Comparison of ENCODE assay signal across 20 mouse cellular contexts in genomic region chr8:71315972-71316371, GRCm38 (mm10). TPM values are rescaled to one million over a fixed set of nuclear protein-coding genes. Genes with fewer than 3 reads are reported as not detected.
DNase-seq lines count a peak whose midpoint lies in the region; ATAC-seq and TF ChIP-seq lines count a peak whose summit lies in the region.
"Had no signal": no experiment of that assay in that cellular context is flagged by ENCODE, and none has a peak within 500 bp of the region (broad histone marks: within the 10 kb centered on the region; RNA-seq: fewer than 3 reads in every experiment).

No protein-coding gene starts in this region.

- H3K27me3 ChIP-seq in heart, embryonic 14.5 days (ENCODE audit: control insufficient read depth, insufficient read depth, low read length): no peaks in the 10 kb centered on the region
- H3K27me3 ChIP-seq in heart, embryonic 16.5 days (ENCODE audit: control insufficient read depth, insufficient read depth, low read length): no peaks in the 10 kb centered on the region
- H3K27me3 ChIP-seq in liver, embryonic 16.5 days (ENCODE audit: control insufficient read depth, insufficient read depth, low read depth, low read length): no peaks in the 10 kb centered on the region

- no peak for ATAC-seq in heart, embryonic 14.5 days (ENCODE audit: insufficient number of reproducible peaks, insufficient read depth, low FRiP score, low read depth)
- no peak for ATAC-seq in heart, embryonic 16.5 days (replicated peaks; ENCODE audit: extremely low read depth, insufficient read depth, low FRiP score)
- ATAC-seq in liver, embryonic 16.5 days (ENCODE audit: low read depth): no peak
- ATAC-seq: forebrain, postnatal 0 days; inflammation-experienced regulatory T-cells, adult 6 months had no signal

- peaks cover 24 to 44% of the 10 kb centered on the region in 2 experiments for H3K4me1 ChIP-seq in heart, embryonic 14.5 days (ENCODE audit: control insufficient read depth in 2 of 2, insufficient read depth in 2 of 2, low read length in 2 of 2)
- H3K4me1 ChIP-seq in heart, embryonic 16.5 days (ENCODE audit: control insufficient read depth, insufficient read depth, low read length): peaks cover 28% of the 10 kb centered on the region
- peaks cover 45% of the 10 kb centered on the region for H3K4me1 ChIP-seq in liver, embryonic 16.5 days (ENCODE audit: control insufficient read depth, low read depth, low read length)

- H3K27ac ChIP-seq in layer of hippocampus, adult 2 months: 0 out of 2 replicates have a peak overlapping the region, but pooled peaks have one; percentile 23
- peak overlapping the region; percentile 30 to 60; a peak in 3 of 4 replicates for H3K27ac ChIP-seq in heart, embryonic 14.5 days (replicated peaks in 1 of 2; ENCODE audit: control insufficient read depth in 1 of 2, insufficient read depth in 1 of 2, low read depth in 2 of 2, low read length in 2 of 2)
- peak overlapping the region; percentile 13 for H3K27ac ChIP-seq in heart, embryonic 16.5 days (ENCODE audit: low read length)
- 0 out of 2 replicates have a peak overlapping the region, but pooled peaks have one; percentile 22 for H3K27ac ChIP-seq in liver, embryonic 16.5 days (ENCODE audit: low read length)
- H3K27ac ChIP-seq: forebrain, embryonic 10.5 days; hindbrain, embryonic 14.5 days; kidney, postnatal 0 days had no signal

- H3K9ac ChIP-seq in heart, embryonic 14.5 days (ENCODE audit: low read length): no peak overlapping the region
- H3K9ac ChIP-seq in heart, embryonic 16.5 days (ENCODE audit: low read length): no peak overlapping the region
- no peak overlapping the region for H3K9ac ChIP-seq in liver, embryonic 16.5 days (ENCODE audit: low read depth, low read length)
- H3K9ac ChIP-seq: forebrain, postnatal 0 days; hindbrain, embryonic 14.5 days had no signal

- no peak overlapping the region for H3K4me2 ChIP-seq in heart, embryonic 14.5 days (ENCODE audit: low read length)
- no peak overlapping the region for H3K4me2 ChIP-seq in heart, embryonic 16.5 days (ENCODE audit: low read depth, low read length)
- H3K4me2 ChIP-seq in liver, embryonic 16.5 days (ENCODE audit: low read depth, low read length): no peak overlapping the region
- H3K4me2 ChIP-seq: hindbrain, embryonic 14.5 days had no signal

- no peak for DNase-seq in layer of hippocampus, adult 2 months (ENCODE audit: low spot score in 2 of 2)
- DNase-seq in layer of hippocampus, postnatal 25 days (ENCODE audit: extremely low spot score in 1 of 2, low spot score in 1 of 2): no peak
- no peak for DNase-seq in kidney, adult 18-20 months
- no peak for DNase-seq in lung, postnatal 36 days
- DNase-seq: adrenal gland, adult 2 months; cerebellum, adult 11-12 months; forebrain, postnatal 0 days; gastrocnemius, postnatal 25 days; kidney, adult 2 months; lung, postnatal 14 days; midbrain, embryonic 14.5 days; thymus, postnatal 14 days had no signal

- no peaks in the 10 kb centered on the region for H3K9me3 ChIP-seq in heart, embryonic 14.5 days (ENCODE audit: control insufficient read depth, low read length)
- no peaks in the 10 kb centered on the region for H3K9me3 ChIP-seq in heart, embryonic 16.5 days (replicated peaks; ENCODE audit: control insufficient read depth, low read length)
- no peaks in the 10 kb centered on the region for H3K9me3 ChIP-seq in liver, embryonic 16.5 days (replicated peaks; ENCODE audit: control insufficient read depth, low read length)
- H3K9me3 ChIP-seq: forebrain, embryonic 10.5 days had no signal

- peaks cover 33% of the 10 kb centered on the region for H3K36me3 ChIP-seq in heart, embryonic 14.5 days (ENCODE audit: control insufficient read depth, insufficient read depth, low read length)
- H3K36me3 ChIP-seq in heart, embryonic 16.5 days (ENCODE audit: control insufficient read depth, insufficient read depth): peaks cover 7% of the 10 kb centered on the region; the same call in 1 of the 2 replicates
- H3K36me3 ChIP-seq in liver, embryonic 16.5 days (ENCODE audit: control insufficient read depth, insufficient read depth): peaks cover 3% of the 10 kb centered on the region; the same call in 1 of the 2 replicates

- TF ChIP-seq CTCF in layer of hippocampus, adult 2 months (conservative IDR thresholded peaks at IDR 0.05): no peak

- WGBS in heart, embryonic 14.5 days: 68% methylated on average over 5 of the region's 5 CpGs
- whole genome bisulfite sequencing in heart, embryonic 16.5 days: 68% methylated on average over 5 of the region's 5 CpGs
- 76% methylated on average over 5 of the region's 5 CpGs for WGBS in liver, embryonic 16.5 days (ENCODE audit: insufficient replicate concordance)

- H3K4me3 ChIP-seq in layer of hippocampus, adult 2 months: no peak overlapping the region
- no peak overlapping the region for H3K4me3 ChIP-seq in heart, embryonic 14.5 days (ENCODE audit: control insufficient read depth in 1 of 2, insufficient read depth in 1 of 2, low read depth in 1 of 2, low read length in 2 of 2)
- no peak overlapping the region for H3K4me3 ChIP-seq in heart, embryonic 16.5 days (ENCODE audit: low read length)
- H3K4me3 ChIP-seq in liver, embryonic 16.5 days (ENCODE audit: low read depth, low read length): no peak overlapping the region
- H3K4me3 ChIP-seq: forebrain, embryonic 10.5 days; myocyte had no signal

RNA-seq across cellular contexts. Expression of gene Haus8, which starts 43.2 kb away (rescaled TPM):
- 1 to 10 TPM; 7.0 to 9.4 TPM for total RNA-seq in layer of hippocampus, adult 2 months (2021)
- 10 to 100 TPM; 13.2 TPM for total RNA-seq in layer of hippocampus, postnatal 25 days (2021)
- 134 and 144 TPM in 2 replicates for polyA plus RNA-seq in heart, embryonic 14.5 days (2014; fragmentation: Nextera tagmentation; extraction: Ambion mirVana)
- polyA plus RNA-seq in heart, embryonic 16.5 days (2015; fragmentation: Nextera tagmentation; extraction: Ambion mirVana): 125 and 130 TPM in 2 replicates
- polyA plus RNA-seq in liver, embryonic 16.5 days (2015; fragmentation: Nextera tagmentation; extraction: Ambion mirVana): 42.8 and 47.1 TPM in 2 replicates

RNA-seq across cellular contexts. Expression of gene Myo9b, which starts 43.5 kb away (rescaled TPM):
- 10 to 100 TPM; 33.7 to 33.8 TPM for total RNA-seq in layer of hippocampus, adult 2 months (2021)
- total RNA-seq in layer of hippocampus, postnatal 25 days (2021): 10 to 100 TPM; 26.8 to 35.6 TPM
- polyA plus RNA-seq in heart, embryonic 14.5 days (2014; fragmentation: Nextera tagmentation; extraction: Ambion mirVana): 16.8 and 17.9 TPM in 2 replicates
- polyA plus RNA-seq in heart, embryonic 16.5 days (2015; fragmentation: Nextera tagmentation; extraction: Ambion mirVana): 12.6 and 16.6 TPM in 2 replicates
- polyA plus RNA-seq in liver, embryonic 16.5 days (2015; fragmentation: Nextera tagmentation; extraction: Ambion mirVana): 7.4 and 7.8 TPM in 2 replicates

RNA-seq across cellular contexts. Expression of gene Use1, which starts 50.7 kb away (rescaled TPM):
- total RNA-seq in layer of hippocampus, adult 2 months (2021): 100 to 1,000 TPM; 107 to 117 TPM
- 100 to 1,000 TPM; 113 TPM for total RNA-seq in layer of hippocampus, postnatal 25 days (2021)
- polyA plus RNA-seq in heart, embryonic 14.5 days (2014; fragmentation: Nextera tagmentation; extraction: Ambion mirVana): 87.1 and 95.4 TPM in 2 replicates
- 77.2 and 82.0 TPM in 2 replicates for polyA plus RNA-seq in heart, embryonic 16.5 days (2015; fragmentation: Nextera tagmentation; extraction: Ambion mirVana)
- polyA plus RNA-seq in liver, embryonic 16.5 days (2015; fragmentation: Nextera tagmentation; extraction: Ambion mirVana): 40.7 and 41.2 TPM in 2 replicates

RNA-seq across cellular contexts. Expression of gene Ocel1, which starts 55.1 kb away (rescaled TPM):
- 10 to 100 TPM; 15.4 to 15.9 TPM for total RNA-seq in layer of hippocampus, adult 2 months (2021)
- total RNA-seq in layer of hippocampus, postnatal 25 days (2021): 10 to 100 TPM; 15.3 to 18.5 TPM
- 3.6 TPM in 2 replicates for polyA plus RNA-seq in heart, embryonic 14.5 days (2014; fragmentation: Nextera tagmentation; extraction: Ambion mirVana)
- polyA plus RNA-seq in heart, embryonic 16.5 days (2015; fragmentation: Nextera tagmentation; extraction: Ambion mirVana): 5.7 and 6.2 TPM in 2 replicates
- 3.9 and 4.7 TPM in 2 replicates for polyA plus RNA-seq in liver, embryonic 16.5 days (2015; fragmentation: Nextera tagmentation; extraction: Ambion mirVana)
